Mouse (Mus musculus) heart, embryonic 13.5 days (tissue): ENCODE results near the gene Timp2. TPM values are rescaled to one million over a fixed set of nuclear protein-coding genes. Genes with fewer than 3 reads are reported as not detected.

Experiments used
- ATAC-seq: fragments of 200-750 bp; cut with Nextera tagmentation; 2 replicates; pipeline ENCODE4 v1.8.0; 2017; ENCODE audit warnings: moderate TSS enrichment; ENCODE audit not compliant: insufficient number of reproducible peaks, low FRiP score, low TSS enrichment; ENCODE audit errors: extremely low read depth
- H3K27ac ChIP-seq: fragments of 300-500 bp; sonication (generic); replicated peaks from 2 replicates; pipeline ENCODE4 v1.5.1; 2015; ENCODE audit warnings: moderate library complexity, mild to moderate bottlenecking, inconsistent platforms
- H3K27me3 ChIP-seq: fragments of 300-500 bp; sonication (generic); replicated peaks from 2 replicates; pipeline ENCODE4 v1.6.1; 2015; ENCODE audit warnings: mild to moderate bottlenecking, inconsistent platforms
- H3K36me3 ChIP-seq: fragments of 300-500 bp; sonication (generic); 2 replicates; pipeline ENCODE4 v1.6.1; 2015; ENCODE audit warnings: mild to moderate bottlenecking, inconsistent platforms
- H3K4me1 ChIP-seq: fragments of 300-500 bp; sonication (generic); 2 replicates; pipeline ENCODE4 v1.6.1; 2015; ENCODE audit warnings: inconsistent platforms
- H3K4me2 ChIP-seq: fragments of 300-500 bp; sonication (generic); 2 replicates; pipeline ENCODE4 v1.6.1; 2015; ENCODE audit warnings: inconsistent platforms, mild to moderate bottlenecking, moderate library complexity
- H3K4me3 ChIP-seq: fragments of 300-500 bp; sonication (generic); 2 replicates; pipeline ENCODE4 v1.5.1; 2015; ENCODE audit warnings: moderate library complexity, mild to moderate bottlenecking, inconsistent platforms
- H3K9ac ChIP-seq: fragments of 300-500 bp; sonication (generic); 2 replicates; pipeline ENCODE4 v1.6.1; 2015; ENCODE audit warnings: inconsistent platforms, mild to moderate bottlenecking, moderate library complexity
- H3K9me3 ChIP-seq: fragments of 300-500 bp; sonication (generic); 2 replicates; pipeline ENCODE4 v1.6.1; 2016; ENCODE audit warnings: inconsistent platforms
- WGBS: fragments of 180-500 bp; shearing (Covaris S2); methylation state at CpG from one replicate; pipeline ENCODE4 v1.1.7; 2015; ENCODE audit warnings: mixed read lengths; 5-methylcytosine and 5-hydroxymethylcytosine counted together
- polyA plus RNA-seq: library from polyadenylated mRNA; unstranded; fragments of >200 nt; fragmentation: Nextera tagmentation; extraction: Ambion mirVana; gene quantifications from 2 replicates; pipeline ENCODE4 v1.2.1, GENCODE M21; 2015

The Timp2 gene
- polyA plus RNA-seq, 1 experiment from 2014 or later, result 63.6 TPM

GRCm38 (mm10) chr11:118349494-118349893, 6.0 kb downstream of the Timp2 start:
- ATAC-seq, result no peak

GRCm38 (mm10) chr11:118348877-118349276, 6.7 kb downstream of the Timp2 start:
- Histone ChIP-seq H3K4me1 (peaks cover 72% of the 10 kb centered on the region), H3K27ac (peak overlapping the region; percentile 70), H3K4me3 (no peak overlapping the region), H3K36me3 (peaks cover 10% of the 10 kb centered on the region), H3K4me2 (no peak overlapping the region), H3K9ac (peak overlapping the region; percentile 53), H3K9me3 (no peaks in the 10 kb centered on the region), H3K27me3 (no peaks in the 10 kb centered on the region)
- 0 out of 2 replicates have a peak, but pooled peaks have one; percentile 27 for ATAC-seq
- 55% methylated on average over 5 of the region's 5 CpGs for WGBS

More at GRCm38 (mm10) chr11:118349494-118349893, 6.0 kb downstream of the Timp2 start:
- Histone ChIP-seq H3K4me3 (no peak overlapping the region), H3K4me1 (peaks cover 76% of the 10 kb centered on the region), H3K27me3 (no peaks in the 10 kb centered on the region), H3K27ac (peak overlapping the region; percentile 70; the same call in 1 of the 2 replicates), H3K36me3 (peaks cover 10% of the 10 kb centered on the region), H3K9ac (peak overlapping the region; percentile 53; the same call in 1 of the 2 replicates), H3K4me2 (no peak overlapping the region), H3K9me3 (no peaks in the 10 kb centered on the region)
- WGBS, result 79% methylated on average over 5 of the region's 5 CpGs

GRCm38 (mm10) chr11:118348419-118348818, 7.1 kb downstream of the Timp2 start:
- H3K4me1 ChIP-seq, result peaks cover 72% of the 10 kb centered on the region
- no peaks in the 10 kb centered on the region for H3K27me3 ChIP-seq
- 0 out of 2 replicates have a peak overlapping the region, but pooled peaks have one; percentile 53 for H3K9ac ChIP-seq
- ATAC-seq, result no peak
- H3K4me2 ChIP-seq, result no peak overlapping the region
- peaks cover 10% of the 10 kb centered on the region for H3K36me3 ChIP-seq
- H3K27ac ChIP-seq, result peak overlapping the region; percentile 70
- 37% methylated on average over 3 of the region's 3 CpGs for WGBS
- no peaks in the 10 kb centered on the region for H3K9me3 ChIP-seq
- H3K4me3 ChIP-seq, result no peak overlapping the region

- H3K4me3 ChIP-seq, result no peak overlapping the region
- no peak for ATAC-seq
- H3K27me3 ChIP-seq, result no peaks in the 10 kb centered on the region
- H3K27ac ChIP-seq, result no peak overlapping the region
- H3K4me2 ChIP-seq, result no peak overlapping the region
- H3K9me3 ChIP-seq, result no peaks in the 10 kb centered on the region
- peaks cover 8% of the 10 kb centered on the region for H3K36me3 ChIP-seq
- peaks cover 71% of the 10 kb centered on the region for H3K4me1 ChIP-seq
- H3K9ac ChIP-seq, result no peak overlapping the region
- WGBS, result 87% methylated on average over 12 of the region's 12 CpGs
Observed at GRCm38 (mm10) chr11:118347911-118348310, 7.6 kb downstream of the Timp2 start.

GRCm38 (mm10) chr11:118347391-118347790, 8.1 kb downstream of the Timp2 start:
- Histone ChIP-seq H3K4me3 (no peak overlapping the region), H3K9me3 (no peaks in the 10 kb centered on the region), H3K9ac (no peak overlapping the region), H3K27ac (no peak overlapping the region), H3K4me1 (peaks cover 72% of the 10 kb centered on the region), H3K36me3 (peaks cover 3% of the 10 kb centered on the region), H3K4me2 (no peak overlapping the region), H3K27me3 (no peaks in the 10 kb centered on the region)
- WGBS, result 70% methylated on average over 2 of the region's 2 CpGs
- no peak for ATAC-seq

GRCm38 (mm10) chr11:118346395-118347096, 9.0 kb downstream of the Timp2 start:
- H3K27me3 ChIP-seq, result no peaks in the 10 kb centered on the region
- H3K27ac ChIP-seq, result peak overlapping the region; percentile 60; the same call in 1 of the 2 replicates
- peaks cover 77% of the 10 kb centered on the region for H3K4me1 ChIP-seq
- no peaks in the 10 kb centered on the region for H3K9me3 ChIP-seq
- H3K4me2 ChIP-seq, result no peak overlapping the region
- no peak for ATAC-seq
- H3K4me3 ChIP-seq, result no peak overlapping the region
- 87% methylated on average over 8 of the region's 8 CpGs for WGBS
- no peak overlapping the region for H3K9ac ChIP-seq
- H3K36me3 ChIP-seq, result no peaks in the 10 kb centered on the region; the same call in 1 of the 2 replicates

GRCm38 (mm10) chr11:118345693-118346092, 9.8 kb downstream of the Timp2 start:
- H3K4me2 ChIP-seq, result no peak overlapping the region
- H3K36me3 ChIP-seq, result no peaks in the 10 kb centered on the region
- no peak overlapping the region for H3K4me3 ChIP-seq
- H3K9me3 ChIP-seq, result no peaks in the 10 kb centered on the region
- peak; percentile 40; the same call in 1 of the 2 replicates for ATAC-seq
- H3K9ac ChIP-seq, result no peak overlapping the region
- 23% methylated on average over 4 of the region's 4 CpGs for WGBS
- peaks cover 80% of the 10 kb centered on the region for H3K4me1 ChIP-seq
- H3K27me3 ChIP-seq, result no peaks in the 10 kb centered on the region
- H3K27ac ChIP-seq, result peak overlapping the region; percentile 60

- Histone ChIP-seq H3K4me1 (peaks cover 68% of the 10 kb centered on the region), H3K27ac (no peak overlapping the region), H3K4me3 (no peak overlapping the region), H3K4me2 (no peak overlapping the region), H3K9me3 (no peaks in the 10 kb centered on the region), H3K36me3 (peaks cover 6% of the 10 kb centered on the region), H3K27me3 (no peaks in the 10 kb centered on the region), H3K9ac (no peak overlapping the region)
- no peak for ATAC-seq
- WGBS, result 70% methylated on average over 2 of the region's 2 CpGs
Observed at GRCm38 (mm10) chr11:118343629-118344028, 11.9 kb downstream of the Timp2 start.

GRCm38 (mm10) chr11:118342400-118342981, 13.0 kb downstream of the Timp2 start, which contains the start of gene Cep295nl:
Cep295nl (minus strand) TSS chr11:118342500.
- H3K27me3 ChIP-seq, result no peaks in the 10 kb centered on the region
- no peak within 1 kb of the TSS for H3K9ac ChIP-seq
- H3K36me3 ChIP-seq, result peaks cover 6% of the 10 kb centered on the region
- peaks cover 62% of the 10 kb centered on the region for H3K4me1 ChIP-seq
- no peak for ATAC-seq
- WGBS, result 24% methylated on average over 7 of the region's 7 CpGs
- no peak within 1 kb of the TSS for H3K4me2 ChIP-seq
- no peaks in the 10 kb centered on the region for H3K9me3 ChIP-seq
- H3K4me3 ChIP-seq, result no peak within 1 kb of the TSS
- H3K27ac ChIP-seq, result no peak within 1 kb of the TSS

GRCm38 (mm10) chr11:118337491-118338168, 17.9 kb downstream of the Timp2 start:
- 67% methylated on average over 8 of the region's 8 CpGs for WGBS
- Histone ChIP-seq H3K4me3 (no peak overlapping the region), H3K4me2 (no peak overlapping the region), H3K27ac (no peak overlapping the region), H3K4me1 (peaks cover 19% of the 10 kb centered on the region), H3K9me3 (no peaks in the 10 kb centered on the region), H3K9ac (no peak overlapping the region), H3K27me3 (no peaks in the 10 kb centered on the region), H3K36me3 (peaks cover 17% of the 10 kb centered on the region)
- no peak for ATAC-seq

GRCm38 (mm10) chr11:118333431-118333830, 22.1 kb downstream of the Timp2 start:
- H3K9me3 ChIP-seq, result no peaks in the 10 kb centered on the region
- H3K4me2 ChIP-seq, result no peak overlapping the region
- H3K27me3 ChIP-seq, result no peaks in the 10 kb centered on the region
- H3K27ac ChIP-seq, result no peak overlapping the region
- no peak overlapping the region for H3K4me3 ChIP-seq
- H3K36me3 ChIP-seq, result peaks cover 28% of the 10 kb centered on the region
- H3K9ac ChIP-seq, result no peak overlapping the region
- H3K4me1 ChIP-seq, result peaks cover 9% of the 10 kb centered on the region
- WGBS, result 87% methylated on average over 17 of the region's 17 CpGs
- no peak for ATAC-seq
